Mouse (Mus musculus): ENCODE data around the gene Cdk5rap3. TPM values are rescaled to one million over a fixed set of nuclear protein-coding genes. Genes with fewer than 3 reads are reported as not detected.

Gene Cdk5rap3
- polyA plus RNA-seq (2014; fragmentation: Nextera tagmentation; extraction: Ambion mirVana), result 44.7 and 50.9 TPM in 2 replicates

DNA sequence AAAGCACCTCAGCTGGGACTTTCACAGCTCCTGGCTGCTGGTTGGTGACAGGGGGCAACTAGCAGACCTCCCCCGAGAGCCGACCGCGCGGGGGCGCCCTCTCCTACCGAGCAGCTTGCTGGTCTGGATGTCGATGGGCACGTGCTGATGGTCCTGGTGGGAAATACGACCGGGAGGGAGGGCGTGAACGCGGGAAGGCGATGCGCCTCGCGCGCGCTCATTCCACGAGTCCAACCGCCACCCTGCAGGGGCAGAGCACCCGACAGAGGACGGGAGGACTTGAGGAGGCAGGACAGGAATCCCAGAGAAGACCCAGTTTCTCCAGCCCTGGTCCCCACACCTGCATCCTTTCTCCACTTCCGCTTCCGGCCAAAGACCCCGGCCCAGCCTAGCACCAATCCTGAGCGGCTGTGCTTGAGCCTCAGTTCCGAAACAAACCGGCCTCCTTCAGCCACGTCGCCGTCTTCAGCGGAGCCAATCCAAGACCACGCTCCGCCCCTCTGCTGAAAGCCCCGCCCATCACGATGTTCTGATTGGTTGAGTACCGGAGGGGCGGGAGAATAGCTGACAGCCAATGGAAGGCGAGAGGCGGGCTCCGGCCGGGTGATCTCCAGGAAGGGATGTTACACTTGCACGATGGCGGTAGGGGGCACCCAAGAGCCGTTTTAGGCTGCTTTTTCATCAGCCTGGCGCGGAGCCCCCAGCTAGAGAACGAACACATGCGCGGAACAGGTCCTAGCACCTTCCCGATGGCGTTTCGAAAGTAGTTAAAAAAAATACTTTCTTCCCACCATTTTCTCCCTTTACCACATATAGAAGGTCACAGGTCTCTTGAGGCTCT is at the start of gene Cdk5rap3:
Gene Cdk5rap3, minus strand, starts transcription at position 453 of the 841 bp plus-strand sequence.
- H3K27me3 ChIP-seq (ENCODE audit: control insufficient read depth, insufficient read depth, low read length), result no peaks in the 10 kb centered on the region
- peak within 1 kb of the TSS; percentile 41 to 64; a peak in 3 of 4 replicates for H3K27ac ChIP-seq (replicated peaks in 1 of 2; ENCODE audit: control insufficient read depth in 1 of 2, insufficient read depth in 1 of 2, low read depth in 2 of 2, low read length in 2 of 2)
- ATAC-seq (ENCODE audit: insufficient number of reproducible peaks, insufficient read depth, low FRiP score, low read depth), result peak; percentile 96
- H3K4me2 ChIP-seq (ENCODE audit: low read length), result peak within 1 kb of the TSS; percentile 91
- peaks cover 0 to 9% of the 10 kb centered on the region in 2 experiments; a peak in 2 of 4 replicates for H3K4me1 ChIP-seq (ENCODE audit: control insufficient read depth in 2 of 2, insufficient read depth in 2 of 2, low read length in 2 of 2)
- H3K9me3 ChIP-seq (ENCODE audit: control insufficient read depth, low read length), result no peaks in the 10 kb centered on the region
- H3K9ac ChIP-seq (ENCODE audit: low read length), result peak within 1 kb of the TSS; percentile 81
- H3K36me3 ChIP-seq (ENCODE audit: control insufficient read depth, insufficient read depth, low read length), result peaks cover 12% of the 10 kb centered on the region; the same call in 1 of the 2 replicates
- peak within 1 kb of the TSS; percentile 77 to 82 for H3K4me3 ChIP-seq (ENCODE audit: control insufficient read depth in 1 of 2, insufficient read depth in 1 of 2, low read depth in 1 of 2, low read length in 2 of 2)
- WGBS, result under 1% methylated on average over 55 of the region's 55 CpGs

DNA sequence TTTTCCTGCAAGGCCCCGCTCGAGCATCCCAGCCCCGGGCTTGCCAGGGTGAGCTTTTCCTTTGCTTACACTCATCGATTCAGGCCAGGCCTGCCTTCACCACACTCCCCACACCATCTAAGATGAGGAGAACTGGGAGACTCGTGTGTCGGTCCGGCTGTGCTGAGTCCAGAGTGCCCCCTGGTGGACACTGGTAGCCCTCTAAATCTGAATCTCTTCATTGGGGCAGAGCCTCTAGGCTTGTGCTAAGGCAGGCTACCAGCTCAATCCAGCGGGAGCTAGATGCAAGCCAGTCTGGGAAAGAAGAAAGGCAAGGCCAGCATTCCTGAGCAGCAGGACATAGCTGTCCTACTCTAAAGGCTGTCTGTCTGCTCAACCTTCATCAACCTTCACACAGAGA is 47.3 kb upstream of the Cdk5rap3 start:
- H3K4me3 ChIP-seq (ENCODE audit: control insufficient read depth in 1 of 2, insufficient read depth in 1 of 2, low read depth in 1 of 2, low read length in 2 of 2), result no peak overlapping the region
- no peaks in the 10 kb centered on the region for H3K27me3 ChIP-seq (ENCODE audit: control insufficient read depth, insufficient read depth, low read length)
- no peak overlapping the region for H3K27ac ChIP-seq (replicated peaks in 1 of 2; ENCODE audit: control insufficient read depth in 1 of 2, insufficient read depth in 1 of 2, low read depth in 2 of 2, low read length in 2 of 2)
- 16% methylated on average over 8 of the region's 8 CpGs for WGBS
- no peaks in the 10 kb centered on the region for H3K9me3 ChIP-seq (ENCODE audit: control insufficient read depth, low read length)
- H3K9ac ChIP-seq (ENCODE audit: low read length), result no peak overlapping the region
- ATAC-seq (ENCODE audit: insufficient number of reproducible peaks, insufficient read depth, low FRiP score, low read depth), result peak; percentile 55; the same call in 1 of the 2 replicates
- H3K4me1 ChIP-seq (ENCODE audit: control insufficient read depth in 2 of 2, insufficient read depth in 2 of 2, low read length in 2 of 2), result peaks cover 17 to 24% of the 10 kb centered on the region in 2 experiments
- H3K4me2 ChIP-seq (ENCODE audit: low read length), result no peak overlapping the region
- H3K36me3 ChIP-seq (ENCODE audit: control insufficient read depth, insufficient read depth, low read length), result peaks cover 43% of the 10 kb centered on the region

GRCm38 (mm10) chr11:96957061-96957805 is 40.9 kb upstream of the Cdk5rap3 start:
- ATAC-seq (ENCODE audit: insufficient number of reproducible peaks, insufficient read depth, low FRiP score, low read depth), result no peak

DNA sequence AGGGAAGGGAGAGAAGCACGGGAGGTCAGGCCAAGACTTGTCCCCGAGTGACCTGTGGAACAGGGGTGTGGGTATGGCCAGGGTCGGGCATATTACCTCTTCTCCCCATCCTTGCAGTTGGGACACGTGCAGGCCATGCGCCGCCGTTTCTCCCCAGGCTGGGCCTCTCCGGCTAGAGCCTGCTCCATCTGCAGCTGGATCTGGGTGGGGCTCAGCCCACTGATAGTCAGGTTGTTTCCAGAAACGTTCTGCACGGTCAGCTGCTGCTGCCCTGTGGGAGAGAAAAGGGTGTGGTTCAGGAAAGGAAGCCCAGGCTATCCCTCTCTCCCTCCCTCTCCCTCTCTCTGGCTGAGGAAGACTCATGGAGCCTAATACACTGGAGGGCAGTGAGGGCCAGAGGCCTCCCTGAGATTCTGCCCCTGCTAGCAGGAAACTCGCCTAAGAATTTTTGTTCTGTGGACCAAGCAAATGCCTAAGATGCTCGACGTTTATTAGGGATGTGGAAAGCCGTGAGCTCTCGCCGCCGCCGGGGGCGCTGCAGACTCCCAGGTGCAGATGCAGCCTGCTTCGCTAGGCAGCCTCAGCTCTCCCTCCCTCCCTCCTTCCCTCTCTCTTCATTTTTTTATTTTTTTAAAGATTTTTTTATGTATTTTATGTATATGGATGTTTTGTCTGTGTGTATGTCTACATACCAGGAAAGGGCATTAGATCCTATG is 39.9 kb upstream of the Cdk5rap3 start:
- H3K36me3 ChIP-seq (ENCODE audit: control insufficient read depth, insufficient read depth, low read length), result peaks cover 96% of the 10 kb centered on the region
- WGBS, result 63% methylated on average over 20 of the region's 20 CpGs

More at GRCm38 (mm10) chr11:96957061-96957805, 40.9 kb upstream of the Cdk5rap3 start:
- 90% methylated on average over 10 of the region's 10 CpGs for WGBS
- H3K9ac ChIP-seq (ENCODE audit: low read length), result no peak overlapping the region
- no peak overlapping the region for H3K4me3 ChIP-seq (ENCODE audit: control insufficient read depth in 1 of 2, insufficient read depth in 1 of 2, low read depth in 1 of 2, low read length in 2 of 2)
- H3K27me3 ChIP-seq (ENCODE audit: control insufficient read depth, insufficient read depth, low read length), result no peaks in the 10 kb centered on the region
- H3K9me3 ChIP-seq (ENCODE audit: control insufficient read depth, low read length), result no peaks in the 10 kb centered on the region
- H3K36me3 ChIP-seq (ENCODE audit: control insufficient read depth, insufficient read depth, low read length), result peaks cover 96% of the 10 kb centered on the region
- H3K4me1 ChIP-seq (ENCODE audit: control insufficient read depth in 2 of 2, insufficient read depth in 2 of 2, low read length in 2 of 2), result no peaks in the 10 kb centered on the region
- no peak overlapping the region for H3K4me2 ChIP-seq (ENCODE audit: low read length)
- no peak overlapping the region for H3K27ac ChIP-seq (replicated peaks in 1 of 2; ENCODE audit: control insufficient read depth in 1 of 2, insufficient read depth in 1 of 2, low read depth in 2 of 2, low read length in 2 of 2)

GRCm38 (mm10) chr11:96955094-96955493 is 38.8 kb upstream of the Cdk5rap3 start:
- 83% methylated on average over 4 of the region's 4 CpGs for WGBS
- no peak for ATAC-seq (ENCODE audit: insufficient number of reproducible peaks, insufficient read depth, low FRiP score, low read depth)
- H3K4me1 ChIP-seq (ENCODE audit: control insufficient read depth in 2 of 2, insufficient read depth in 2 of 2, low read length in 2 of 2), result no peaks in the 10 kb centered on the region
- no peak overlapping the region for H3K27ac ChIP-seq (replicated peaks in 1 of 2; ENCODE audit: control insufficient read depth in 1 of 2, insufficient read depth in 1 of 2, low read depth in 2 of 2, low read length in 2 of 2)
- no peak overlapping the region for H3K9ac ChIP-seq (ENCODE audit: low read length)
- no peak overlapping the region for H3K4me3 ChIP-seq (ENCODE audit: control insufficient read depth in 1 of 2, insufficient read depth in 1 of 2, low read depth in 1 of 2, low read length in 2 of 2)
- H3K27me3 ChIP-seq (ENCODE audit: control insufficient read depth, insufficient read depth, low read length), result no peaks in the 10 kb centered on the region
- no peak overlapping the region for H3K4me2 ChIP-seq (ENCODE audit: low read length)
- no peaks in the 10 kb centered on the region for H3K9me3 ChIP-seq (ENCODE audit: control insufficient read depth, low read length)
- H3K36me3 ChIP-seq (ENCODE audit: control insufficient read depth, insufficient read depth, low read length), result peaks cover 87% of the 10 kb centered on the region

More for the DNA sequence above, 39.9 kb upstream of the Cdk5rap3 start:
- no peak overlapping the region for H3K27ac ChIP-seq (replicated peaks in 1 of 2; ENCODE audit: control insufficient read depth in 1 of 2, insufficient read depth in 1 of 2, low read depth in 2 of 2, low read length in 2 of 2)
- H3K9me3 ChIP-seq (ENCODE audit: control insufficient read depth, low read length), result no peaks in the 10 kb centered on the region
- no peaks in the 10 kb centered on the region for H3K27me3 ChIP-seq (ENCODE audit: control insufficient read depth, insufficient read depth, low read length)
- no peak overlapping the region for H3K9ac ChIP-seq (ENCODE audit: low read length)
- ATAC-seq (ENCODE audit: insufficient number of reproducible peaks, insufficient read depth, low FRiP score, low read depth), result 0 out of 2 replicates have a peak, but pooled peaks have one; percentile 22
- H3K4me2 ChIP-seq (ENCODE audit: low read length), result no peak overlapping the region
- no peaks in the 10 kb centered on the region for H3K4me1 ChIP-seq (ENCODE audit: control insufficient read depth in 2 of 2, insufficient read depth in 2 of 2, low read length in 2 of 2)
- H3K4me3 ChIP-seq (ENCODE audit: control insufficient read depth in 1 of 2, insufficient read depth in 1 of 2, low read depth in 1 of 2, low read length in 2 of 2), result no peak overlapping the region

DNA sequence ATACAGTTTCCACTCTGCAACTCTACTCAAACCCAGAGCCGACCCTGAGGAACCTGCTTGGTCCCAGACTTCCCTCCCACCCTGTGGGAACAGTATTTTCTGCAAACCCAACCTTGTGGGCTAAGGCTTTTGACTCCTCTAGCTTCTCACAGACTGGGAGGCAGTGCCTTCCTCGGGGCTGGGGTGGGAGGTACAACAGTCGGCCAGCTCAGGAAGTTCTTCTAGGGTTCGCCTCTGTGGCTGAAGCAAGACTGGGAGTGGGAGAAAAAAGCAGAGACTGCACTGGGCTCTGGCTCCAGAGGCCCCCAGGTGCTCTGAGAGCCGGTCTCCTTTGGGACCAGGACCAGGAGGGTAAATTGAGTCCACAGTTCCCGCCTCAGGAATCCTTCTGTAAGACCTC is 36.6 kb upstream of the Cdk5rap3 start:
- Histone ChIP-seq H3K4me2 (ENCODE audit: low read length) (no peak overlapping the region), H3K27ac (replicated peaks in 1 of 2; ENCODE audit: control insufficient read depth in 1 of 2, insufficient read depth in 1 of 2, low read depth in 2 of 2, low read length in 2 of 2) (no peak overlapping the region), H3K4me1 (ENCODE audit: control insufficient read depth in 2 of 2, insufficient read depth in 2 of 2, low read length in 2 of 2) (no peaks in the 10 kb centered on the region), H3K4me3 (ENCODE audit: control insufficient read depth in 1 of 2, insufficient read depth in 1 of 2, low read depth in 1 of 2, low read length in 2 of 2) (no peak overlapping the region), H3K9ac (ENCODE audit: low read length) (no peak overlapping the region), H3K27me3 (ENCODE audit: control insufficient read depth, insufficient read depth, low read length) (no peaks in the 10 kb centered on the region), H3K9me3 (ENCODE audit: control insufficient read depth, low read length) (no peaks in the 10 kb centered on the region), H3K36me3 (ENCODE audit: control insufficient read depth, insufficient read depth, low read length) (peaks cover 67% of the 10 kb centered on the region)
- no peak for ATAC-seq (ENCODE audit: insufficient number of reproducible peaks, insufficient read depth, low FRiP score, low read depth)
- 72% methylated on average over 6 of the region's 6 CpGs for WGBS

- H3K36me3 ChIP-seq (ENCODE audit: control insufficient read depth, insufficient read depth, low read length), result peaks cover 62% of the 10 kb centered on the region
- no peak overlapping the region for H3K9ac ChIP-seq (ENCODE audit: low read length)
- H3K27ac ChIP-seq (replicated peaks in 1 of 2; ENCODE audit: control insufficient read depth in 1 of 2, insufficient read depth in 1 of 2, low read depth in 2 of 2, low read length in 2 of 2), result no peak overlapping the region
- 77% methylated on average over 10 of the region's 10 CpGs for WGBS
- H3K4me1 ChIP-seq (ENCODE audit: control insufficient read depth in 2 of 2, insufficient read depth in 2 of 2, low read length in 2 of 2), result no peaks in the 10 kb centered on the region
- H3K4me2 ChIP-seq (ENCODE audit: low read length), result no peak overlapping the region
- no peaks in the 10 kb centered on the region for H3K27me3 ChIP-seq (ENCODE audit: control insufficient read depth, insufficient read depth, low read length)
- ATAC-seq (ENCODE audit: insufficient number of reproducible peaks, insufficient read depth, low FRiP score, low read depth), result no peak
- H3K4me3 ChIP-seq (ENCODE audit: control insufficient read depth in 1 of 2, insufficient read depth in 1 of 2, low read depth in 1 of 2, low read length in 2 of 2), result no peak overlapping the region
- no peaks in the 10 kb centered on the region for H3K9me3 ChIP-seq (ENCODE audit: control insufficient read depth, low read length)
Measured at GRCm38 (mm10) chr11:96952426-96952825, 36.1 kb upstream of the Cdk5rap3 start.

Data from heart, embryonic 14.5 days (tissue).